Mouse (Mus musculus) cerebellum, postnatal 10 days (tissue): ENCODE data around the gene Ccdc153.

ENCODE experiments used
- DNase-seq, 2 experiments: peaks; one replicate each; pipeline ENCODE4 v3.0.0; 2021; ENCODE audit warnings: mixed read lengths in 2 of 2

Ccdc153 gene

GRCm38 (mm10) chr9:44240399-44240798 lies at the start of gene Ccdc153:
Gene Ccdc153, plus strand, starts transcription at chr9:44240676.
- DNase-seq = no peak

DNA sequence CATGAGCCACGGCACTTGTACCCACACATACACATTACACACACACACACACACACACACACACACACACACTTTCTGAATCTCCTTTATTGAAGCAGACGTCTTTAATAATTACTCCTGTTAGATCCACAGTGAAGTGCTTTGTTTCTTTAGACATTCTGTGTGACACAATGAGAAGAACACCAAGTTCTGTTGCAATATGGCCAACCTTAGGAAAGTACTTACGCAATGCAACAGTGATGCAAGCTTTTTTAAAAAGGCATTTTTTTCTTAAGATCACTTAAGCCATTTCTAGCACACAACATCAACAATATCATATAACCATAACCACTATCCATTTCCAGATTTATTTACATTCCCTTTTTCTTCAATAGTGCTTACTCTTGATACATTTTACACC lies 49.3 kb upstream of the Ccdc153 start:
- DNase-seq = no peak

- DNase-seq = no peak
Observed at GRCm38 (mm10) chr9:44192312-44192711, 48.2 kb upstream of the Ccdc153 start.

- DNase-seq = no peak
Observed at GRCm38 (mm10) chr9:44192794-44193193, 47.7 kb upstream of the Ccdc153 start.

DNA sequence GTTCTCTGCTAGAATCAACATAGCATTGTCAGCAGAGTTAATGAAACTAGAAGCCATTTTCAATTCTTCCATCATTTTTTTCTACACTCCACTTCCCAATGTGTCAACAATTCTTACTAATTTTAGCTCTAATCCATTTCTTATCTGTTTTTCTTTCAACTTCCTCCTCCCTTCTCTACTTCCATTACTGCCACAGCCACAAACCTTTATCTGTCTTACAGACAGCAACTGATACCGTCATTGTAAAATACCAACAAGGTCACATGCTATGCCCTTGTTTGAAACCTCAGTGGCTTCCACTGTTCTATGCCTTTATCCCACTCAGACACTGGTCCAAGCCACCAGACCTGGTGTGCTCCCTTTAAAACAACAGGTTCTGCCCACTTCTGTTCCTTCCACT lies 46.5 kb upstream of the Ccdc153 start:
- DNase-seq = no peak

DNA sequence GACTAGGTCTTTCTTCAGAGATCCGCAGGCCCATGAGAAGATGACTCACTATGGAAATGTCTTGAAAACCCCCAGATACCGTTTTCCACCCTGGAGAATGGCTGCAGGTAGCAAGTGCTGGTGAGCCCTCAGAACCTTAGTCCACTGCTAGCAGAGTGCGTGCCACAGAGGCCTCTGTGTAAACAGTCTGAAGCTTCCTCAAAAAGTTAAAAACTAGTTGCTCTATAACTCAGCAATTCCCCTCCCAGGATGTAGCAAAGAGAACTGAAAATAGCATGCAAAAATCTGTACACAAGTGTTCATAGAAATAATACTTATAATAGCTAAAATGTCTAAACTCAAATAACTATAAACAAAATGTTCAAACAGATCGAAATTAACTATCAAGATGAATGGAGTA lies 44.1 kb upstream of the Ccdc153 start:
- DNase-seq = no peak

DNA sequence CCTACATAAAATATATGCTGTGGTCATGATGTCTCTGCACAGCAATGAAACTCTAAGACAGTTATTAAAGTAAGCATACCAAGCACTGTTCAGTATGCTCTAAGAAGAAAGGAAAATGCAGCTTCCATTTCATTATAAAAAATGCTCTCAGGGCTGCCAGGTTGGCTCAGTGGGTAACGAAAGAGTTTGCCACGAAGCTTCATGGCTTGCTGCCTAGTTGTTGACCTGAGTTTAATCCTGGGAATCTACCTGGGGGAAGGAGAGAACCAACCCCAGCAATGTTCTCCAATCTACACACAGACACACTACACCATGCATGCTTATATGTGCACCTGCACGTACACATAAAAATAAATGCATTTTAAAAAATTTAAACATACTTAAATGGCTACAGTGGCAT lies 41.3 kb upstream of the Ccdc153 start:
- DNase-seq = peak; percentile 73 to 76

- no peak for DNase-seq
Observed at GRCm38 (mm10) chr9:44199580-44199979, 40.9 kb upstream of the Ccdc153 start.

DNA sequence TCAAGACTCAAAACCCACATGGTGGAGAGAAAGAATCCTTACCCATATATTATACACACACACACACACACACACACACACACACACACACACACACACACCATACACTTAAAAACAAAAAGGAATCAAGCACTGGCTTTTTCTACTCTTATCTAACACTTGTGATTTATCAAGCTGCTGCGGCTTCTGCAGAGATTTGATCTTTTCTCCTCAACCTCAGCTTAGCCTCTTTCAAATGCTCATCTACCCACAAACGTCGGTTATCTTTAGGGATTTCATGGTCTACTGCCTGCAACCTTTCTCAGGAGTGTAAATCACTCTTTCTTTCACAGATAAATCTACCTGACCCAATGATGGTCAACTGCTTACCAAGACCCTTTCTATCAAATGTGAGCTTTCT lies 40.0 kb upstream of the Ccdc153 start:
- no peak for DNase-seq

DNA sequence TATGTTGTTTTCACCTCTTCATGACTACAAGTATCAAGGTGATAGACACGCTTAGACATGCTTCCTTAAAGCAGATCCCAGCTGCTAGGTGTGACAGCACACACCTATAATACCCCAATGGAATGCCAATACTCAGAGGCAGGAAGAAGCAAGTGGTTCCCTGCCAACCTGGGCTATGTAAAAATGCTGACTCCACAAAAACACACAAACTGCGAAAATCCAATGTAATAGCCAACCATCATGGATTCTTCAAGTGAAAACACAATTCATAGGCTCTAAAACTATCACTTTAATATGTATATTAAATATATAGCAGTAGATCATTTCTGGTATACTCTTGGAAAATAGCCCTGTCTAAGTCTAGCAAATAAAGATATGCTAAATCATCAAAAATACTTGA lies 32.6 kb upstream of the Ccdc153 start:
- DNase-seq = no peak

- no peak for DNase-seq
Observed at GRCm38 (mm10) chr9:44209416-44209815, 31.1 kb upstream of the Ccdc153 start.

DNA sequence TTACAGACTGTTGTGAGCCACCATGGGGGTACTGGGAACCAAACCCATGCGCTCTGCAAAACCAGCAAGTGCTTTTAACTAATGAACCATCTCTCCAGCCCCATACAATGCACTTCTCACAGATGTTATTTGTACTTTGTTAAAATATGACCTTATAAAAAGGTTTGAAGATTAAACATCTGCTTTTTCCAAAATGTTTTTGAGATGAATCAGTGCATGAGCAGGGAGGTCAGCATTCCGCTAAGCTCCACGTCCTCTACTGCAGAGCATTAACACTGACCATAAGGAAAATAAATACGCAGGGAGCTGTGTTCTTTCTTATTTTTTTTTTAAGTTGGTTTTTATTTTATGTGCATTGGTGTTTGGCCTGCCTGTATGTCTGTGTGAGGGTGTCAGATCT lies 28.1 kb upstream of the Ccdc153 start:
- DNase-seq = no peak

DNA sequence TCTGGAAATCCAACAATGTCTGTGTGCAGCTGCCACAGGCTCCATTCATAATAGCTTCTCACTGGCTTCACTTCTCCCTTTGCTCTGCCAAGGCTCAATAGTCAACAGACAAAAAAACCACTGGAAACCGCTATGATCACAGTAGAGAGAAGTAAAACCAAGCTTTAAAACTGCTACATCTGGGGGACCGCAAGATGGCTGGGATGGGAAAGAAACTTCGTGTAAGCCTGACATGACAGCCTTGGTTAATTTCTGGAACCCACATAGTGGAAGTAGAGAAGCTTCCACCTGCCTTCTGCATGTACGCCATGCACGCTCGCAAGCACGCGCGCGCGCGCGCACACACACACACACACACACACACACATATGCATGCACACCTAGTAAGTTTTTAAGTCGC lies 26.9 kb upstream of the Ccdc153 start:
- DNase-seq = no peak

- no peak for DNase-seq
Observed at GRCm38 (mm10) chr9:44225993-44226392, 14.5 kb upstream of the Ccdc153 start.

- no peak for DNase-seq
Observed at GRCm38 (mm10) chr9:44231609-44232008, 8.9 kb upstream of the Ccdc153 start.

- no peak for DNase-seq
Observed at GRCm38 (mm10) chr9:44233021-44233801, 7.3 kb upstream of the Ccdc153 start.

DNA sequence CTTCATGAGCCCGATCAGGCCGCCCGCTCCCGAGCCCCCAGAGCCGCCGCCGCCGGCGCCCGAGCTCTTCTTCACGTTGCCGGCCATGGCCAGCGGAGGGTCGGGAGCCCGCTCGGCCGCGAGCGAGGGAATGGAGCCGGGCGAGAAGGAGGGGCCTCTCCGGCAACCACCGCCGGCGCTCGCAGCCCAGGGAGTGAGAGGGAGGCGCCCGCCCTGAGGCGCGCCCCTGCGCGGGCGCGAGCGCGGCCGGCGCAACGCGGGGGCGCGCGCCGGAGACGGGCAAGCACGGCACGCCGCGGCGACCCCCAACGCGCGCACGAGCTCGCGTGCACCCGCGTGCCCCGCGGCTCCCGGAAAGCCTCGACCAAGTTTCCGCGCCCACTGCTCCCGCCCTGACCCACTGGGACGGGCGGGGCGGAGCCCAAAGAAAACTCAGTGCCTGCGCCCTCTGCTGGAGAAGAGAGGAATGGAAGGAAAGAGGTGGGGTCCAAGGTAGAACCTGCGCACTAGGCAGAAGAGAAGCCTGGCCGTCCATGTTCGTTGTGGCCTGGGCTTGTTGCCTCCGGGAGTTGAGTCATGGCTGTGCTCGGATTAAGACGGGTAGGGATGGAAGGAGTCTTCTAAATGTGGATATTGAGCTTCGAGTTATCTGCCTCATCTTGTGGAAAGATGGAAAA lies 6.5 kb upstream of the Ccdc153 start, which contains the start of gene Cbl:
Cbl (minus strand) TSS at position 248 of the 677 bp plus-strand sequence.
- peak; percentile 99 for DNase-seq

GRCm38 (mm10) chr9:44234479-44235427 lies 5.7 kb upstream of the Ccdc153 start:
- DNase-seq = peak; percentile 47

DNA sequence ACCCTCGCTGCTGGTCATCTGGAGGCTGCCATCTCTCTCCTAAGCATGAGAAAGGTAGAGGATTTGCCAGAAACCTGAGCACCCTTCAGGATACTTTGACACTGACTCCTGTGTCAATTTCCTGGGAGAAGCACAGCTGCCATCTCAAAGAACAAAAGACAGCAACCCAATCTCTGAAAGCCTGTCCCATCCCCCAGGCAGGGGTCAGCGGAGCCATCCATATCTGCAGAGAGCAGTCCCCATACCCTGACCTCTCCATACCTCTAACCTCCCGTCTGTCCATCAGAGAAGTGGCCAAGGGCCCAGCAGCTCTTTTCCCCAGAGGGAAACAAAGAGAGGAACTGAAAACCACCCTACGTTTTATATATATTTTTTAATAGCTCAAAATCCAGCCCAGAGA lies 3.9 kb upstream of the Ccdc153 start:
- no peak for DNase-seq

DNA sequence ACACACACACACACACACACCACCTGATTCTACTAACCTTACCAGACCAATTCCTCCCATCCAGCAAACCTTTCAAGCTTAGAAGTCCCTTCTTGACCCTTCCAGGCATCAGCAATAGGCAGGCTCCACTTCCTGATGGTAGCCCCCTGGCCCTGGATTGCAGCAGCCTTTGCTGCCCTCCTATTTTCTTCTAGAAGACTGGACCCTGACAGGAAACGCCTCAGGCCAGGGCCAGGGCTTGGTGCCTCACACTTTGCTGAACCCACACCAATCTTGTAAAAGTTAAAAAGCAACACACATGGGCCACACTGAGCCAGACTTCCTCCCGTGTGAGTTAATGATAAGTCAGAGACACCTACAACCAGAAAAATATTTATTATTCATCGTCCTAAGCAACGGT lies 3.3 kb upstream of the Ccdc153 start:
- DNase-seq = no peak

- DNase-seq = no peak
Observed at GRCm38 (mm10) chr9:44238501-44239190, 1.8 kb upstream of the Ccdc153 start.

DNA sequence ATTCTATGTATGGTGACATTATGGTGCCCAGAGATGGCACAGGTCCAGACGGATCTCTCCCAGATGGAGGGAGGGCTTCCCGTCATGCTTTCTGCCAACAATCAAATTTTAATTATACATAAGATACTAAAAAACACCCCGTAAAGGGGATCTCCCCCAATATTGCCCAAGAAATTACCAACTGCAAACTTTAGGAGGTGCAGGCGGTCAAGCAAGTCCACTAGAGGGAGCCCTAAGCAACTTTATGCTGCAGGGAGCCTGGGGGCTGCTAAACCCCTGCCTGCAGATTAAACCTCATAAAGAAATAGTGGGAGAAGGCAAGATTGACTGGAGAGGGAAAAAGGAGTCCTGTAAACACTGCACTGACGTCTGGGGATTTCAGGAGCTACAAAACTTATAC lies 1.0 kb upstream of the Ccdc153 start:
- DNase-seq = peak; percentile 83 to 89

- DNase-seq = no peak
Observed at GRCm38 (mm10) chr9:44240911-44241310, 435 bp downstream of the Ccdc153 start.
